Mouse (Mus musculus) yolk sac, embryonic 10.5 days (tissue): ENCODE results near the gene Prkar1b.

Experiments used
- DNase-seq: peaks from one replicate; pipeline ENCODE4 v3.0.0-alpha.2; 2017; ENCODE audit warnings: low spot score

Gene Prkar1b

DNA sequence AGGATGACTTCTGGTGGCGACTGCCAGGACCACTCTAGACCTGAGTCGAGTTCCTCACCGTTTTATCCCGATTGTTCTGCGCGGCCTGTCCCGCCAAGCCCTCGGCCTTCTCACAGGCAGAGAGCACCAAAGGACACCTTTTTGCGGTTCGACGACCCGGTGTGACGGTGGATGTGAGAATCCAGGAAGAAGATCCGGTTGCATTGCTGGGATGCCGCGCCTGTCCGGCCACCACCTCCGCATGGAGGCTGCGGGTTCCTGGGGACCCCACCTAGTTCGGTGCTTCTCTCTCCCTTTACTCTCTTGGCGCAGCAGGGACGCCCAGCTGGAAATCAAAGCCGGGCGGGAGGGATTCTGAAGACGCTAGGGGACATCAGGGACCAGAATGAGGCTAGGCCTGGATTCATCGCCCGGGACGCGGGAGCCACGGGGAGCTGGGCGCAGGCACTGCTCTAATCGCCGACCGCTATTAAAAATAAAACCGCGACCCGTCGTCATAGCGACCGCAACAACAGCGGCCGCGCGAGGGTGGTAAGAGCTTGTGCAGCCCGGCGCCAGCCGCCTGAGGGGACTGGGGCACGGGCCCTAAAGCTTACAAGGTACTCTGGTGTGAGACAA, 152.5 kb downstream of the Prkar1b start, which contains the start of gene Pdgfa:
Gene Pdgfa (minus strand): TSS at position 200 of the 618 bp plus-strand sequence.
- peak; percentile 50 for DNase-seq

DNA sequence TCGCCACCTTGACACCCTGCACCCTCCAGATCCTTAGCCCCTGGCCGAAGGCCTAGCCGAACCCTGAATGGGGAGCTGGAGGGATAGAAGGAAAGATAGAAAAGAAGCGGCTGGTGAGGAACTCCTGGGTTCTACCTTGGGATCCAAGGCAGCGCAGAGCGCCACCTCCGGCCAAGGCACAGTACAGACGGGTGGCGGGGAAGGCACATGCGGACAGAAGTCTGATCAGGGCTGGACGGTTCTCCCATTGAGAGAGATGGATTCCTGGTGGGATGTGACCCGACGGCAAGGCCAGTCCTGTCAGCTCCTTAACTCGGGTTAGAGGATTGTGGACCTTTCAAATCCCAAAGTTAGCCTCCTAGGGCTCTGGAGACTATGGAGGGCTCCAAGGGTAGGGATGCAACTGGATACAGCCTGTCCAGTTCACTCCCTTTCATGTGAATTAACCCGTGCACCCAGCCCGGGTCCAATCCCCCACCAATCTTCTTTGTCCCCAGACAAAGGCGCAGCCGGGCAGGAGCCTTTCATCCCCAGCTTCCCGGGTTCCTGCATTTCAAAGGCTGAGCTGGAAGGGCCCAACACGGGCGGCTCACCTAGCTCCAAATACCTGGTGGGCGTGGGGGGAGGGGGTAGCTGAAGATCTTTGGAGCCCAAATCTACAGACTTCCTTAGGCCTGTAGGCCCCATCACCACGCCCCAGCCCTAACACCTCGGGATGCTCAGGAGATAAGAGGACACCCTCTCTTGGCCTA, 153.3 kb downstream of the Prkar1b start:
- no peak for DNase-seq

DNA sequence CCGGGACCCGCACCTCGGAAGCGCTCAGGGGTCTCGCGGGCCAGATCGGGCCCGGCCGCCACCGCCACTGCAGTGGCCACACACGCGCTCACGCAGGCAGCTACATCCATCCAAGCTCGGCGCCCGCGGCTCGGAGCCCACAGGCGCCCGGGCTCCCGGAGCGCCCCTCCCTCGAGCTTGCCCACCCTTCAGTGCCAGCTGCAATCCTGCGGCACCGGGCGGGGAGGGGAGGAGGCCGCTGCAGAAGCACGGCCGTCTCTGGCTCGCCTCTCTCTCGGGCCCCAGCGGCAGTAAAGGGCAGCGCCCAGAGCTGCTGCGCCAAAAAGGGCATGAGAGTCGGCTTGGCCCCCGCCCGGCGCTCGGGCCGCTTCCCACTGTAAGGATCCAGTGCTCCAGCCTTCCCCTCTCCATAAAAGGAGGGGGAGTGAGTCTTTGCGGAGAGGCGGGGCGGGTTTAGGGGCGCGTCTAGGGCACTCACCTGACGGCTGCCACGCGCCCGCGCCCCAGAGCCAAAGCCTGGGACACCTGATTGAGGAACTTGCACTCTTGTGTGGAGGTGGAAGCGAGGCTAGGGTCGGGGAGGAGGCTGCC, 154.0 kb downstream of the Prkar1b start:
- DNase-seq = peak; percentile 60

DNA sequence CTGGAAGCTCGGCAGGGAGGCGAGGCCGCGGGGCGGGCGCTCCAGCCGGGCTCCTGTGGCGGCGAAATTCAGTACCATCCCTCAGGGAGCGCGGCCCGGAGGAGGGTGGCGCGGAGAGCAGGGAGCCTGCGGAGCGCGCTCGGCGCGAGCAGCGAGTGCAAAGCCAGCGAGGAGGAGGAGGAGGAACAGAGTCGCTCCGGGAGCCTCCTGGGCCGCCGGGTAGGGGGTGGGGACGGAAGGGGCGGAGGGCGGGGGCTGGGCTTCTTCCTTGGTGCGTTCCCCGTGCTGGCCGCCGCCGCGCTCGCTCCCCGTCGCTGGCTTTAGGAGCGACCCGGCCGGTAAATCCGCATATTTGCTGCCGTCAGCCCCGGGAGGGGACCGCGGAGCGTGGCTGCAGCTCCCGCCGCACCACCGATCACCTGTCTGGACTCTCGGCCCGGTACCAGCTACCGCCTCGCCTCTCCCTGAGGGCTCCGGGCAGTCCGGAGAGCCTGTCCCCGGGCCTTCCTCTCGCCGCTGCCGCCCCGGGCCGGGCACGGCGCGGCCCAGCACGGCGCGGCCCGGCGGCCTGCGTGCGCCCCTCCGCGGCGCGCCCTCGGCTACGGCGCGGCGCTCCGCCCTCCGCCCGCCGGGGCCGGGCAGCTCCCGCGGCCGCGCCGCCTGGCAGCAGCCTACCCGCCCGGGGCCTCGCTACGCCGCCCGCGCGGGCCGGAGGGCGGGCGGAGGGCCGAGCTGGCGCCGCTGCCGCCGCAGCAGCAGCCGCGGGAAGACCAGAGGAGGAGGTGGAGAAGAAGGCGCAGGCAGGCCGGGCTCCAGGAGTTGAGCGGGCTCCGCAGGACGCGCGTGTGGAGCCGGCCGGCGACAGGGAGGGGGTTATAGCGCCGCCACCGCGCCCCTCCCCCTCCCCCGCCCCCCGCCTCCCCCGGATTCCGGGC, 154.7 kb downstream of the Prkar1b start:
- peak; percentile 89 for DNase-seq

DNA sequence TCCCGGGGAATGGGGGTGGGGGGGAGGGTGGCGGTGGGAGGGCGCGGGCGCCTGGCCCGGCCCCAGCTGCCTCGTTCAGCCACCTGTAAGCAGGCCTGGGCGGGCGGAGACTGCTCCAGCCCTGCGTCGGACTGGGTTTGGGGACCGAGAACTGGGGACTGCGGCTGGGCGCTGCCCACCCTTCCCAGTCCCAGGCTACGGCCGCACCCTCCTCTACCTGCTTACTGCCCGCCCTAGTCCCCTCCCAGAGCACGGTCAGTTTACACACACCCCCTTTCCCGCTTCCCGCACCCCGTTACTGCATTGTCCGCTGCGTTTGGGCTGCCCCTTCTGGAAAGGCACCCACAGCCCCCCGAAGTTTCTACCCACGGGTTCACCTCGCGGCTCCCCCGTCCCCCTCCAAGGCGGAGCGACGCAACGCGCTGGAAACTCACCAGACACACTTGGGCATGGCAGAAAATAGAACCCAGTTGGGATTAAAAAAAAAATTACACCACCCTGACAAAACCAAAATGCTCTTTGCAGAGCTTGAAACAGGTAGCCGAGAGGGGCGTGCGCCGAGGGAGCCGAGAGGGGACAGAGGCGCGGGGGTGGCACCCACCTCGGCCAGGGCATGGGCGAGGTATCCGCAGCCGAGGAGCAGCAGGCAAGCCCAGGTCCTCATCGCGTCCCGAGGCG, 155.6 kb downstream of the Prkar1b start:
- DNase-seq = peak; percentile 20

DNA sequence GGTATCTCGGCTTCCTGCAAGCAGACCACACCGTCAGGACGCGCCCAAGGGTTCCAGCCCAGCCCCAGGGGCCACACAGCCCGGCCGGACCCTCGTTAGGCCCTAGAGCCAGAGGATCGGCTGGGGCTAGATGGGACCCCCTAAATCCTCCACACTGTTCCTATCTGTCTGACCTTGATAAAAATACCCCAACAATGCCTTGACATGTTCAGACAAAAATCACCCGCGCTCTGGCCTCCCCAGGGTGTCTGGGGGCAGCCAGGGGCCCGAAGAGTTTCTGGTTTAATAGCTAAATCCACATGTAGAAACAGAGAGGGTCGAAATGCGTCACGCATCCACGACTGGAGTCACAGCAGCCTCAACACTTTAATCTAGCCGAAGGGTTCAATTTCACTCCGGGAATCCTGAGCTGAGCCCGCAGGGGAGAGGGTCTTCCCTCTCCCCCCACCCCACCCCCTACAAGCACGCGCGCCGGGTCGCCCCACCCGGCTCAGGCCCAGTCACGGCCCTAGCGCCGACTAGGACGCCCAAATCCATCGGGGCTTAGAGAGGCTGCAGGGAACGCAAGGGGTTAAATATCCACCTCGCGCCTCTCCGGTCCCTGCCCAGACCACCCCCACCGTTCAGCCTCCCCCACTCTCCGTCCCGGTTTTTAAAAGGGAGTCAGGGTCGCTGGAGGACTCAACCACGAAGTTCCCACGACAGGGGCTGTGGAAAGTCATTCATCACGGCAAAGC, 156.3 kb downstream of the Prkar1b start:
- peak; percentile 25 for DNase-seq

DNA sequence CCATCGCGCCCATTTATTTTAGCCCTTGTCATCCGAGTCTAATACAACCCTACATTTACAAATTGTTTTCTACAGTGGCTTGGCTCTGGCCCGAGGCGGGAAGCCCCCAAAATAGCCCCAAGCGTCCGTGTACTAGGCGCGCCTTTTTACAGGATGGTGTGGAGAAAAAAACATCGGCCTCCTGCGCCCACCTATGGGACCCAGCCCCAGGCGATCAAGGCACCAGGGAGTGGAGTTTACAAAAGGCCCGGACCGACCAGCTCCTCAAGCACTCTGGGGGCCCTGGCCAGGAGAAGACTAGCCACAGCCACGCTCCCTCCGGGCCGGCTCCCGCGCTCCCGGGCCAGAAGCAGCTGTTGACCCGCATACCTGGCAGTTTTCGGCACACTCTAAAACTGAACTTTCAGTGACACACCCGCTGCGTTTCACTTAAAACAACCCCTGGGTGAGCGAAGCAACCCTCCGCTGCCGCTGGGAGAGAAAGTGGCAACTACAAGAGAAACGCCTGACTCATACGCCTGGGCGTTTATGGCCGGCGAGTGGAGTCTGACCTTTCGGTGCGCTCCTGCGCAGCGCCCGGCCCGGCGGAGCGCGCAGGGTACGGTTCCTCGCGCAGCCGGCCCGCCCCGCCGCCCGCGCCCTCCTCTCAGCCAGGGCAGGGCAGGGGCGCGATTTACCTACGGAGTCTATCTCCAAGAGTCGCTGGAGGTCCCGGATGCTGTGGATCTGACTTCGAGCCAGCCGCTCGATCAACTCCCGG, 157.0 kb downstream of the Prkar1b start:
- DNase-seq = peak; percentile 28

DNA sequence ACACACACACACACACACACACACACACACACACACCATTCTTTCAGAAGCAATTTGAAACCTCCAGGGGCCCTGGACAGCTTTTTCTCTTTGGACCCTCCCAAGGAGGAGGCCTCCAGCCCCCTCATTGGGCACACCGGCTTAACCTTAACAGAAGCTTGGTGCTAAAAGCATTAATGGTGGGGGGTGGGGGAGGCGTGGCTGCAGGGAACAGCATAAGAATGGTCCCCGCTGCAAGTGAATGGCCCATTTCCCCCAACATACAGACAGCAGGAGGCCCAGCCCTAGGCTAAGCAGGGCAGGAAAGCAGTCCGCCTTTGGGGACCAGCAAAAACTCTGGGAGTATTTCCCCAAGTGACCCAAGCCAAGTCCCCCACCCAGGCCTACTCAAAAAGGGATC, 158.1 kb downstream of the Prkar1b start:
- DNase-seq = no peak

DNA sequence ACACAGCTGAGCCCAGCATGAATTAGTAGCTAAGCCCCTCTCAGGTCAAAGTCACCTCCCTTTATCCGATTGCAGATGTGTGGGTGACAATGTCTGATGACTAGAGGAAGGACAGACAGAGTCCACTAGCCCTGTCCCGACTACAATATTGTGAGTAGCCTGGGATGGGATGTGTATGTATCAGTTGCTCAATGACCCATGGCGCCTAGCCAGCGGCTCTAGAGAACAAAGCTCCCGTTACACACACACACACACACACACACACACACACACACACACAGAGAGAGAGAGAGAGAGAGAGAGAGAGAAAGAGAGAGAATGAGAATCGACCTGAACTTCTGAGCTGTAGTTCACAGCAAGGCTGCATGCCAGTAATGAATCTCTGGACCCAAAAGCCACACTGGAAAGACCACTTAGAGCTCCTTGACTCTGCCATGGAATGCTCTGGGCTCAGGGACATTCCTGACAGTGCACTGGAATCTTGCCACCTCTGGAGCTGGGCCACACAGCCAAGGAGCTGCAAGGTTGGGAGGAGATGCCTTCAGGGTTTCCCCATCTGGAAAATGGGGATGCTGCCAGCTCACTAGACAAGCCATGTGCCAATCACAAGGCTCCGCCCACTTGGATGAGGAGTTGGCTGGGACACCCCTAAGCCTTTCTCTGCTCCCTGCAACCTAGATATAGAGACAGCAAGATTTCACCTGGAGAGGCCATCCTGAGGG, 159.0 kb downstream of the Prkar1b start:
- no peak for DNase-seq

DNA sequence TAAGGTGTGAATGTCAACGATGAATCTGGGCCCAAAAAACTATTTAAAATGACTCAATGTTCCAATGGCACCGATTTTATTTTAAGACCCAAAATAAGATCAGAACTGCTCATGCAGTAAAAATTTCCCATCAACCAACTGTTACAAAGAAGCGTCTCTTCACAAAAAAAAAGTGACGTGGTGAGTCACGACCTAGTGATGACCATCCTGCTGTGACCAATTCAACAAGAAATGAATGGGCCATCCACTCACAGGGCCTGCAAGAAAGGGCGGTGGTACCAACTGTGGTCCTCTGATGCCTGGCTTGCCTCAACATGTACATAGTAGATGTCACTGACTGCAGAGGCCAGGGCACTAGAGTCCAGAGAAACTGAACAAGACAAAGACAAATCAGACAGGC, 160.2 kb downstream of the Prkar1b start:
- no peak for DNase-seq

DNA sequence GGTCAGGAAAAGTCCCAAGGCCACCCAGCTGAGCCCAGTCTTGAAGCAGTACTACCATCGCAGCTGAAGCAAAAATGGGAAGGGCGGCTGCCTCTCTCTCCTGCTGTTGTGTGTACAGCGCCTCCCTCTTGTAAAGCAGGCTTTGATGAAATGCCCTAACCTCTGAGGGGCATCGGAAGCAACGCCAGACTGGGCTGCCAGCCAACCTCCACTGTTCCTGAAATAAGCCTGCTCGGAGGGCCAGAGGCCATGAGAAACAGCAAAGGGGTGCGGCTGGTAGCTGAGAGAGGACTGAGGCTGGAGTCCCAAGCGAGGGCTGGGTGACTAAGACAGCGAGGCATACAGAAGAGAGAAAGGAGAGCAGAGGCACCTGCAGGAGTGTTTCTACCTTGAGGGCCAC, 161.0 kb downstream of the Prkar1b start:
- DNase-seq = no peak

DNA sequence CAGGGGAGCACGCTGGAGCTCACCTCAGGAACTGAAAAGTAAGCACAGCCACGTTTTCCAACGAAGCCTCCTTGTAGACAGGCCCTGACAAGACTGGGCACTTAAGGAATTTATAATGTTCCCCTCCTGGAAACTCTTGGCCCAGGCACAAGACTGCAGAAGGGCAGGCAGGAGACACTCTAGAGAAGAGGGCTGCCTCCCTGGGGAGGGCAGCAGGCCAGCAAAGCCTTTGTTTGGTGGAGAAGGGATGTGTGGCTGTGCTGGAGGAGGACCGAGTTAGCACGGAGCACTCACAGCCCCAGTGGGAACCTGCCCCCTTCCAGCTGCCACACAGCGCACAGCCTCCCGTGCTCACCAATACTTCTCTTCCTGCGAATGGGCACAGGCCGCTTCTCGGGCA, 161.8 kb downstream of the Prkar1b start:
- DNase-seq = no peak

DNA sequence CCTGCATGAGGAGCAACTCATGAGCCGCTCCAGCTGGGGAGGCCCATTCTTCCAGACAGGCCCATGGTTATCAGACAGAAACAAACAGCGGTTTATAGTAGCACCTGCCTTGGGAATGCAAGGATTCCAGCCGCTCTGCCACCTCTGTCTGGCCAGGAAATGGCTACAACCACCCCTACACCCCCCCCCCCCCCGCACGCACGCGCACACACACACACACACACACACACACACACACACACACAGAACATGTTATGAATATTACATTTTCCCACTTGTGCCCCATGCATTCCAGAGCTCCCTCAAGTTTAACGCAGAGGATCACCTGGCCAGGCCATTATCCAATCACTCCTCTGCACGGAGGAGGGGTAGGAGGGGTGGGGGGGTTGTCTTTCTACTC, 167.9 kb downstream of the Prkar1b start:
- DNase-seq = no peak

DNA sequence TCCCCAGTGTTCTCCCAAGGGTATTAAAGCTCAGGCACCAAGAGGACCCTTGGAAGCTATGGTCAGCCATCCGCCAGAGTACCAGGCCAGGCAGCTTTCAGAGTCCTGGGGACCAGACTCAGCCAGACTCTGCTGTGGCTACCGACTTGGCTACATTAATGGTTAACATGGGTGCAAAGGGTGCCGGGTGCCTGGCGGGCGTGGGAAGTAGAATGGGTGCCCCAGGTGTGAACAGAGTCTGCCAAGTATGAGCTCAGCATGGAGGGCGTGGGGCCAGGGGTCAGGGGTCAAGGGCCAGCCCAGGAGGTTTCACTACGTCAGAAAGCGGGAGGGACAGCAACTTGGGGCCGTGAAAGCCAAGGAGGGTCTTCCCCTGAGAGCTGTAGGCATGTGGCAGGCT, 169.2 kb downstream of the Prkar1b start:
- peak; percentile 62 for DNase-seq

DNA sequence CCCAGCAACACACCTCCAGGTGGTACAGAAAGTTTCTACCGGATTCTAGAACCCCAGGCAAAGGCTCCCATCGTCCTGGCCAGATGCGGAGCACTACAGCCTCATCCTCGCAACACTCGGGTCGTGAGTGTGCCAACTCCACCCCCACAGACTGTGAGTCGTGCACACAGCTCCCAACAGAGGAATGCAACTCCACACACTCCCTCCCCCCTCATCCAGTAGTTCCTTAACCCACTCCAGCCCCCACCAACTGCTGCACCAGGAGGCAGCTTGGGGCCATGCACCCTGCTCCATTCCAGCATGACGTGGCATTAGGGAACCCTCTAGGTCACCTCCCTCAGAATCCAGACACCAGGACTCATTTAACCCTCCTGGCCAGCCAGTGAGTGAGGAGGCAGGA, 170.0 kb downstream of the Prkar1b start:
- no peak for DNase-seq

DNA sequence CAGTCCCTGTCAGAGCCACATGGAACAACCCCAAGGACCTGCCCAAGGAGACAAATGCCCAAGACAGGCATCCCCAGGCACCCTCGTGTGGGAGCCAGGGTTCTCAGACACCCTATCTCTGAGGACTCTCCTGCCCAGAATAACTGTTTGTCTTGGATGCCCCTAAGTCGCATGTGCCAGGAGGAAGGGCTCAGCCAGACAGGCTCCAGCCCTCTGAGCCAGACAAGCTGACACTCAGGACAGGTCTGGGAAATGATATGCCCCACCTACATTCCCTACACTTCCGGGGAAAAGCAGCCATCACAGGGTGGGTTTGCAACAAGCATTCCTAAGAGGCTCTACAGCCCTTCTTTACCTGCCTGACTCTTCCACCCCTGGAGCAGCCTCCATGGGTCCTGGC, 172.0 kb downstream of the Prkar1b start:
- DNase-seq = no peak

DNA sequence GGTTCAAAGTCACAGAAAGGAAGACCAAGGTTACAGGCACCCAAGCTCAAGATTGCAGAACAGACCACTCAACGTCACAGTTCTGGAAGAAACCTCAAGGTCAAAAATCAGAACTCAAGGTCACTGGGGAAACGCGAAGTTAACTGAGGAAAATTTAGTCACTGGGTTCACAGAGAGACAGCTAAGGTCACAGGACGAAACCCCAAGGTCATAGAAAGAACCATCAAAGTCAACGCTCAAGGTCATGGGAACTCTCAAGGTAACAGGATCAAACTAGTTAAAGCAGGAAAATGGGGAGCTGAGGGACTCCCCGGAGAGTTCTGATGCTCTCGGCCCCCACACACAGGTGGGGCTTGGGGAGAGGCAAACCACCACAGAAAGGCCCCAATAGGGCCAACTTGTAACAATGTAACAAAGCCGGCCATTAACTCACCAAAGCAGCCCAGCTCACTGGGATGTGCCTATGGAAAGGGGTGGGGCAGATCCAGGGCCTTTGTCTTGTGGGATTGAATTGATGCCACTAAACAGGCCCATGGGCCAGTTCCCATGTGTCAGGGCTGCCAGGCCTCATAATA, 174.8 kb downstream of the Prkar1b start:
- DNase-seq = no peak

DNA sequence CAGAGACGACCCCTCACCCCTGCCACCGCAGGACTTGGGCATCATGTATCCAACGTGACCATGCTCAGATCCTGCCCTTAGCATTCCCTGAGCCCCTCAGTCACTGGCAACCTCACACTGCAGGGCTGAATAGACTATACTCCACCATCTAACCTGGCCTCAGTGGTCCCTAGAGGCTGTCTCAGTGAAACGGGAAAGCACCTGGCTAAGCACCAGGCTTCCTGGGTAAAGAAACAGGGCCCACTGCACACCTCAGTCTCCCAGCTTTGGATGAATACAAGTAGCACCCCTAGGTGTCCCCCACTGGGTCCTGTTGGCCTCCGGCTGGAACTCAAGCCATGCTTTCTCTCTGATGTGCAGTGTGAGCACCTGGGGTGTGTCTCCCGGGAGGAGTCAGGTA, 176.3 kb downstream of the Prkar1b start:
- DNase-seq = no peak

DNA sequence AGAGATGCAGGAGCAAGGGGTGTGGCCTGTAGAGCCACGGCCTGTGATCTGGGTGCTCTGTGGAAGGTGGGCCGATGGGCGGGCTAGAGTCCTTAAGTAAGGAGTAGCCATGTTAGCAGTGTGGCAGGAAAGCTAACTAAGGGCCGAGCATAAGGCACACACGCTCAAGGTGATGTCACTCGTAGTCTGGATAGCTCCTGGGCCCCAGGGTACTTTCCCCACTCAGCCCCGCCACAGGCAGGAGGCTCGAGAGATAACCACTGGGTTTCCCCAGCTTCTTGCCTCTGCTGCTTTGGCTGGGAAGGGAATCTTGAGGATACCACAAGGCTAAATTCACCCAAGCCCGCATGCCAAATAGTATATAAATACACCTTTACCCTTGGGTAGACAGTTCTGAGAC, 178.4 kb downstream of the Prkar1b start:
- DNase-seq = no peak
